Mouse (Mus musculus): ENCODE measurements at regions not wholly inside any gene's neighbourhood (a gene's known extent, or its start where the extent isn't known, plus 50 kb on each side); places are given as distances from the start of the nearest gene placed in this dataset.

DNA sequence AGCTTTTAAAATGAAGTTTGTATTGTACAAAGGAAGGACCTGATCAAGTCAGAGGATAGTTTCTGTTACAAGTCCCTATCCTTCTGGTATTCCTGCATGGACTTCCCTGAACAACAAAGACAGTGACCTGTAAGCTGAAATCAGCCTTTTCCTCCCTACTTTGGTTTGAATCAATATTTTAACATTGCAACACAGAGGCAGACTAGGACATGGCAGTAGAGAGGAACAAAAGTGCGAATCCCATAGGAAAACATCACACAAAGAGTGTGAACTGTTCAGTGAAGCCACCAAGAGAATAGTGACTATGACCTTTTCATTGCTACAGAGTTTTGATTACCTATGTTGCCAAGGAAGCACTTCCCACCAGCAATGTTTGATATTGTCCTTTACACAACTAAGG, 288.7 kb downstream of the Rprm start:
- DNase-seq (ENCODE audit: low spot score) = no peak
- no peaks in the 10 kb centered on the region for H3K4me1 ChIP-seq
- H3K27me3 ChIP-seq (ENCODE audit: low read depth, poor library complexity, severe bottlenecking) = no peaks in the 10 kb centered on the region
- H3K9me3 ChIP-seq (replicated peaks) = no peaks in the 10 kb centered on the region
- no peak overlapping the region for H3K27ac ChIP-seq (replicated peaks)
- 86% methylated on average over 1 of the region's 1 CpGs for WGBS
- H3K36me3 ChIP-seq = no peaks in the 10 kb centered on the region
- no peak overlapping the region for H3K4me3 ChIP-seq

DNA sequence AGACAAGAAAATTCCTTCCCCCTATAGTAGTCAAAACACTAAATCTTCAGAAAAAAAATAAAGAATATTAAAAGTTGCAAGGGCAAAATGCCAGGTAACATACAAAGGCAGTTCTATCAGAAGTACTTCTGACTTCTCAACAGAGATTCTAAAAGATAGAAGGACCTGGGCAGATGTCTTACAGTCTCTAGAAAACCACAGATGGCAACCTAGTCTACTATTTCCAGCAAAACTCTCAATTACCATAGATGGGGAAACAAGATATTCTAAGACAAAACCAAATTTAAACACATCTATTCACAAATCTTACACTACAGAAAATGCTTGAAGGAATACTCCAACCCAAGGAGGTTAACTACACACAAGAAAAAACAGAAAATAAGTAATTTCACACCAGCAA, 281.7 kb downstream of the Rprm start:
- Histone ChIP-seq H3K36me3 (no peaks in the 10 kb centered on the region), H3K27me3 (ENCODE audit: low read depth, poor library complexity, severe bottlenecking) (no peaks in the 10 kb centered on the region), H3K9me3 (replicated peaks) (no peaks in the 10 kb centered on the region), H3K27ac (replicated peaks) (no peak overlapping the region), H3K4me1 (no peaks in the 10 kb centered on the region), H3K4me3 (no peak overlapping the region)
- no peak for DNase-seq (ENCODE audit: low spot score)

DNA sequence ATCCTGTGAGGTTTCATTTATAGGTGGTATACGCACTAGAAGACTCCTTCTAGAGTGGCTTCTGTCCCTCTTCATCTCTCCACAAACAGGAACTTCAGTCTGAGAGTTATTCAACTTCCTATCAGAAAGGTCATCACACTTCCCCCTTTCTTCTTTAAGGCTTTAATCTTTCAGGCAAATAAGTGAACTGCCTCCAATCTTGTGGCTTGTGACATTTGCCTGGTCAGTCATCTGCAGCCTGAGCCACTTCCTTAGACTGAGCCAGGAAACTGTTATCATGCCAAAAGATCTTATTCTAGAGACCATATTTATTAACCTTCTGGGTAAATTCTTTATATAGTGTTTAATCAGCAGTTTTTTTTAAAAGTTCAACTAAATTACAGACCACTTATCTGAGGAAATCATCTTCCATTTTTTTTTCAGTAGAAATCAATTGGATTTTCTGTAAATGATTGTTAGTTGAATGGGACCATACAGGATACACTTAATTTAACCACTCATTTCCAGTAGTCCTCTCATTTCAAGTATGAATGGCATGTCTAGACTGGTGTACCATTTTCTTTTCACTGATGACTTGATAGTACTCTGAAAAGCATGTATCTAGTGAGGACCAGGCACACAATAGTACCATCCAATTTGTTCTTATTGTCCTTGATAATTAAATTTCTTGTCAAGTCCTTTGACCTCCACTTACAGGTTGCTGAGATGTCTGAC, 234.4 kb downstream of the Rprm start:
- no peak for DNase-seq (ENCODE audit: low spot score)
- WGBS = 89% methylated on average over 1 of the region's 1 CpGs
- no peaks in the 10 kb centered on the region for H3K27me3 ChIP-seq (ENCODE audit: low read depth, poor library complexity, severe bottlenecking)
- no peak overlapping the region for H3K4me3 ChIP-seq
- no peaks in the 10 kb centered on the region for H3K9me3 ChIP-seq (replicated peaks)
- no peaks in the 10 kb centered on the region for H3K4me1 ChIP-seq
- no peaks in the 10 kb centered on the region for H3K36me3 ChIP-seq
- no peak overlapping the region for H3K27ac ChIP-seq (replicated peaks)

Data from midbrain, embryonic 10.5 days (tissue).